Mouse (Mus musculus) E14TG2a.4 (cell line): ENCODE data around the gene Ntrk3.

Experiments used
- CTCF ChIP-seq: conservative IDR thresholded peaks from 2 replicates; pipeline ENCODE4 v1.5.1; 2014; ENCODE audit warnings: low read length
- NANOG ChIP-seq: IDR thresholded peaks from 2 replicates; pipeline ENCODE4 v1.6.1; 2014; ENCODE audit warnings: borderline replicate concordance, low read length, mixed read lengths
- POU5F1 ChIP-seq: IDR thresholded peaks from 2 replicates; pipeline ENCODE4 v1.6.1; 2014; ENCODE audit warnings: low read length, borderline replicate concordance

GRCm38 (mm10) chr7:78221668-78222067 is 516.1 kb downstream of the Ntrk3 start:
- TF ChIP-seq CTCF (no peak), POU5F1 (no peak), NANOG (no peak)
